Mouse (Mus musculus): ENCODE data around the gene Neu1. TPM values are rescaled to one million over a fixed set of nuclear protein-coding genes. Genes with fewer than 3 reads are reported as not detected.

The Neu1 gene
- polyA plus RNA-seq, 1 experiment from 2014 or later = 22.7 TPM

Other genes with a start within 250 kb of the Neu1 start
- 1.4 and 2.1 TPM in 2 replicates for gene C4b, start 187.4 kb upstream of the Neu1 start, polyA plus RNA-seq (2015; fragmentation: Nextera tagmentation; extraction: Ambion mirVana)
- gene Cyp21a1, start 126.7 kb upstream of the Neu1 start, polyA plus RNA-seq (2015; fragmentation: Nextera tagmentation; extraction: Ambion mirVana) = 0.12 TPM in 1 of 2 replicates, not detected in the other
- gene Stk19, start 94.3 kb upstream of the Neu1 start, polyA plus RNA-seq (2015; fragmentation: Nextera tagmentation; extraction: Ambion mirVana) = 30.4 and 33.8 TPM in 2 replicates
- gene Dxo, start 94.2 kb upstream of the Neu1 start, polyA plus RNA-seq (2015; fragmentation: Nextera tagmentation; extraction: Ambion mirVana) = 66.2 and 70.7 TPM in 2 replicates
- gene Skiv2l, start 81.0 kb upstream of the Neu1 start, polyA plus RNA-seq (2015; fragmentation: Nextera tagmentation; extraction: Ambion mirVana) = 50.6 and 55.0 TPM in 2 replicates
- gene Nelfe, start 80.9 kb upstream of the Neu1 start, polyA plus RNA-seq (2015; fragmentation: Nextera tagmentation; extraction: Ambion mirVana) = 97.7 and 114 TPM in 2 replicates
- gene Cfb, start 68.7 kb upstream of the Neu1 start, polyA plus RNA-seq (2015; fragmentation: Nextera tagmentation; extraction: Ambion mirVana) = 2.9 and 3.2 TPM in 2 replicates
- gene Zbtb12, start 51.8 kb upstream of the Neu1 start, polyA plus RNA-seq (2015; fragmentation: Nextera tagmentation; extraction: Ambion mirVana) = 3.2 and 4.2 TPM in 2 replicates
- not detected in 2 replicates for gene Gm20547, start 49.2 kb upstream of the Neu1 start, polyA plus RNA-seq (2015; fragmentation: Nextera tagmentation; extraction: Ambion mirVana)
- gene C2, start 33.0 kb upstream of the Neu1 start, polyA plus RNA-seq (2015; fragmentation: Nextera tagmentation; extraction: Ambion mirVana) = 6.7 and 7.3 TPM in 2 replicates
- 86.8 and 92.7 TPM in 2 replicates for gene Ehmt2, start 32.8 kb upstream of the Neu1 start, polyA plus RNA-seq (2015; fragmentation: Nextera tagmentation; extraction: Ambion mirVana)
- gene Slc44a4, start 16.8 kb upstream of the Neu1 start, polyA plus RNA-seq (2015; fragmentation: Nextera tagmentation; extraction: Ambion mirVana) = 0.49 and 0.69 TPM in 2 replicates
- 2.2 and 3.4 TPM in 2 replicates for gene Hspa1b, start 28.0 kb downstream of the Neu1 start, polyA plus RNA-seq (2015; fragmentation: Nextera tagmentation; extraction: Ambion mirVana)
- not detected in 2 replicates for gene Gm20481, start 38.7 kb downstream of the Neu1 start, polyA plus RNA-seq (2015; fragmentation: Nextera tagmentation; extraction: Ambion mirVana)
- 19.5 and 19.7 TPM in 2 replicates for gene Hspa1a, start 40.9 kb downstream of the Neu1 start, polyA plus RNA-seq (2015; fragmentation: Nextera tagmentation; extraction: Ambion mirVana)
- 0.71 and 0.77 TPM in 2 replicates for gene Hspa1l, start 41.5 kb downstream of the Neu1 start, polyA plus RNA-seq (2015; fragmentation: Nextera tagmentation; extraction: Ambion mirVana)
- 163 and 173 TPM in 2 replicates for gene Lsm2, start 50.6 kb downstream of the Neu1 start, polyA plus RNA-seq (2015; fragmentation: Nextera tagmentation; extraction: Ambion mirVana)
- 108 and 114 TPM in 2 replicates for gene Vars, start 69.7 kb downstream of the Neu1 start, polyA plus RNA-seq (2015; fragmentation: Nextera tagmentation; extraction: Ambion mirVana)
- 0.43 and 0.58 TPM in 2 replicates for gene Vwa7, start 85.3 kb downstream of the Neu1 start, polyA plus RNA-seq (2015; fragmentation: Nextera tagmentation; extraction: Ambion mirVana)
- gene Sapcd1, start 96.8 kb downstream of the Neu1 start, polyA plus RNA-seq (2015; fragmentation: Nextera tagmentation; extraction: Ambion mirVana) = 21.5 and 23.4 TPM in 2 replicates
- gene Msh5, start 115.5 kb downstream of the Neu1 start, polyA plus RNA-seq (2015; fragmentation: Nextera tagmentation; extraction: Ambion mirVana) = 3.6 and 5.4 TPM in 2 replicates
- 324 and 329 TPM in 2 replicates for gene Clic1, start 118.7 kb downstream of the Neu1 start, polyA plus RNA-seq (2015; fragmentation: Nextera tagmentation; extraction: Ambion mirVana)
- 319 and 347 TPM in 2 replicates for gene Ddah2, start 127.8 kb downstream of the Neu1 start, polyA plus RNA-seq (2015; fragmentation: Nextera tagmentation; extraction: Ambion mirVana)
- gene Ly6g6c, start 134.1 kb downstream of the Neu1 start, polyA plus RNA-seq (2015; fragmentation: Nextera tagmentation; extraction: Ambion mirVana) = 98.5 and 131 TPM in 2 replicates
- 1.1 and 1.4 TPM in 2 replicates for gene Mpig6b, start 134.9 kb downstream of the Neu1 start, polyA plus RNA-seq (2015; fragmentation: Nextera tagmentation; extraction: Ambion mirVana)
- gene Ly6g6e, start 145.6 kb downstream of the Neu1 start, polyA plus RNA-seq (2015; fragmentation: Nextera tagmentation; extraction: Ambion mirVana) = 31.4 and 33.0 TPM in 2 replicates
- 1.5 and 2.3 TPM in 2 replicates for gene Ly6g6d, start 146.8 kb downstream of the Neu1 start, polyA plus RNA-seq (2015; fragmentation: Nextera tagmentation; extraction: Ambion mirVana)
- 0.20 and 0.28 TPM in 2 replicates for gene Ly6g6f, start 154.4 kb downstream of the Neu1 start, polyA plus RNA-seq (2015; fragmentation: Nextera tagmentation; extraction: Ambion mirVana)
- 102 and 105 TPM in 2 replicates for gene Abhd16a, start 158.0 kb downstream of the Neu1 start, polyA plus RNA-seq (2015; fragmentation: Nextera tagmentation; extraction: Ambion mirVana)
- not detected in 2 replicates for gene Ly6g5c, start 177.0 kb downstream of the Neu1 start, polyA plus RNA-seq (2015; fragmentation: Nextera tagmentation; extraction: Ambion mirVana)
- gene Ly6g5b, start 184.2 kb downstream of the Neu1 start, polyA plus RNA-seq (2015; fragmentation: Nextera tagmentation; extraction: Ambion mirVana) = 1.4 and 1.8 TPM in 2 replicates
- gene Gpank1, start 190.2 kb downstream of the Neu1 start, polyA plus RNA-seq (2015; fragmentation: Nextera tagmentation; extraction: Ambion mirVana) = 19.5 and 20.1 TPM in 2 replicates
- 278 and 279 TPM in 2 replicates for gene Csnk2b, start 190.8 kb downstream of the Neu1 start, polyA plus RNA-seq (2015; fragmentation: Nextera tagmentation; extraction: Ambion mirVana)
- 11.2 and 12.2 TPM in 2 replicates for gene D17H6S53E, start 195.1 kb downstream of the Neu1 start, polyA plus RNA-seq (2015; fragmentation: Nextera tagmentation; extraction: Ambion mirVana)
- gene Apom, start 200.8 kb downstream of the Neu1 start, polyA plus RNA-seq (2015; fragmentation: Nextera tagmentation; extraction: Ambion mirVana) = 0.17 TPM in 1 of 2 replicates, not detected in the other
- gene Bag6, start 203.9 kb downstream of the Neu1 start, polyA plus RNA-seq (2015; fragmentation: Nextera tagmentation; extraction: Ambion mirVana) = 57.8 TPM in 2 replicates
- gene Prrc2a, start 233.6 kb downstream of the Neu1 start, polyA plus RNA-seq (2015; fragmentation: Nextera tagmentation; extraction: Ambion mirVana) = 179 and 198 TPM in 2 replicates
- gene Aif1, start 244.8 kb downstream of the Neu1 start, polyA plus RNA-seq (2015; fragmentation: Nextera tagmentation; extraction: Ambion mirVana) = 15.5 and 17.5 TPM in 2 replicates

Measured in embryonic facial prominence, embryonic 15.5 days (tissue).